Mouse (Mus musculus): ENCODE results near the gene Hist1h3d. TPM values are rescaled to one million over a fixed set of nuclear protein-coding genes. Genes with fewer than 3 reads are reported as not detected.
"Not testable (repeated sequence)": the region's sequence is repeated elsewhere in the genome, so short reads cannot be mapped to it uniquely, and the experiment has no call there.

Hist1h3d gene
- polyA plus RNA-seq, 1 experiment from 2014 or later: 4.2 TPM

DNA sequence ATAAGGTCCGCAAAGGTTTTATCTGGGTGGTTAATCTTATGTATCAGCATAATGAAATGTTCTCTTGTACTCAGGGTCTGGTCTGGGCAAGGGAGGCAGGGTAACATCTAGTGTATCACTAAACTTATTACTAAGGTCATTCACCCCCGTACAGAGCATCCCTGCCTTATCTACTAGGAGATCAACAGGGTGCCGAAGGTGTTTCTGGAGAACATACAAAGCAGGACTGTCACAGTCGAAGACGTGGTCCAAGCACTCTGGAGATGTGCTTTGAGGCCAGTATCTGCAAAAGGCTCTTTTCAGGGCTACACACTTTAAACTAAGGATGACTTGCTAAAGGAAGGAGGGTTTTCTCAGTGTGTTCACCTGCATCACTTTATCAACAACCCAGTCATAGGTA is 28.9 kb upstream of the Hist1h3d start:
- TF ChIP-seq CTCF (IDR thresholded peaks at IDR 0.05; ENCODE audit: low read depth): no peak
- no peak for TF ChIP-seq EP300 (optimal IDR thresholded peaks at IDR 0.05)
- no peak overlapping the region for H3K27ac ChIP-seq (replicated peaks)
- 59% methylated on average over 5 of the region's 5 CpGs for WGBS

DNA sequence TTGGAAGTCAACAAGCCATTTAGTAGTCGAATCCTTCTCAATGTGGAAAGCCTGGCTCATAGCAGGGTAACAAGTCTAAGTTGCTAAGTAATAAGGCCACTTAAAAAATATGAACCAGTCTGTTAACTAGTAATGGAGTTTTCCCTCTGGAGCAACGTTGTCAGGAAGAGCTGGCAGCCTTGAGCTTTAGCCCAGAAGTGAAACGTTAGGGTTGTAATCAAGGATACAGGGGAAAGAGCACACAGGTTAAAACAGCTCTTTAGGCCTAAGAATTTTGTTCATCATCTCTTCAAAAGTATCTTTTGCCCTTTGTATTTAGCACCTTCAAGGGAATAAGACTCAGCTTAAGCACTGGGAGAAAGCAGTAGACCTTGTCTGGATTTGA is 24.8 kb upstream of the Hist1h3d start:
- H3K4me1 ChIP-seq (replicated peaks; ENCODE audit: control insufficient read depth, insufficient read depth): no peaks in the 10 kb centered on the region
- no peak for TF ChIP-seq CTCF (IDR thresholded peaks at IDR 0.05; ENCODE audit: low read depth)
- no peak for TF ChIP-seq EP300 (optimal IDR thresholded peaks at IDR 0.05)
- no peaks in the 10 kb centered on the region for H3K9me3 ChIP-seq (ENCODE audit: control insufficient read depth, low read length)
- H3K27me3 ChIP-seq (ENCODE audit: control insufficient read depth, insufficient read depth, low read length): no peaks in the 10 kb centered on the region
- H3K27ac ChIP-seq (replicated peaks): peak overlapping the region; percentile 85
- H3K4me2 ChIP-seq (replicated peaks; ENCODE audit: low read depth): peak overlapping the region; percentile 57
- peak overlapping the region; percentile 43 for H3K4me3 ChIP-seq (ENCODE audit: low read depth, low read length)
- H3K9ac ChIP-seq (ENCODE audit: low read length): peak overlapping the region; percentile 52; the same call in 1 of the 2 replicates
- WGBS: 6% methylated on average over 3 of the region's 3 CpGs
- DNase-seq (ENCODE audit: low spot score) (no peak), ATAC-seq (ENCODE audit: low FRiP score, low TSS enrichment) (no peak)
- H3K36me3 ChIP-seq (ENCODE audit: control insufficient read depth, insufficient read depth, low read length): no peaks in the 10 kb centered on the region

More for the DNA sequence above, 28.9 kb upstream of the Hist1h3d start:
- Histone ChIP-seq H3K27me3 (ENCODE audit: control insufficient read depth, insufficient read depth, low read length) (no peaks in the 10 kb centered on the region), H3K4me3 (ENCODE audit: low read depth, low read length) (no peak overlapping the region), H3K4me1 (replicated peaks; ENCODE audit: control insufficient read depth, insufficient read depth) (no peaks in the 10 kb centered on the region), H3K9ac (ENCODE audit: low read length) (no peak overlapping the region), H3K36me3 (ENCODE audit: control insufficient read depth, insufficient read depth, low read length) (no peaks in the 10 kb centered on the region), H3K9me3 (ENCODE audit: control insufficient read depth, low read length) (no peaks in the 10 kb centered on the region), H3K4me2 (replicated peaks; ENCODE audit: low read depth) (no peak overlapping the region)
- ATAC-seq (ENCODE audit: low FRiP score, low TSS enrichment): no peak
- DNase-seq (ENCODE audit: low spot score): no peak

DNA sequence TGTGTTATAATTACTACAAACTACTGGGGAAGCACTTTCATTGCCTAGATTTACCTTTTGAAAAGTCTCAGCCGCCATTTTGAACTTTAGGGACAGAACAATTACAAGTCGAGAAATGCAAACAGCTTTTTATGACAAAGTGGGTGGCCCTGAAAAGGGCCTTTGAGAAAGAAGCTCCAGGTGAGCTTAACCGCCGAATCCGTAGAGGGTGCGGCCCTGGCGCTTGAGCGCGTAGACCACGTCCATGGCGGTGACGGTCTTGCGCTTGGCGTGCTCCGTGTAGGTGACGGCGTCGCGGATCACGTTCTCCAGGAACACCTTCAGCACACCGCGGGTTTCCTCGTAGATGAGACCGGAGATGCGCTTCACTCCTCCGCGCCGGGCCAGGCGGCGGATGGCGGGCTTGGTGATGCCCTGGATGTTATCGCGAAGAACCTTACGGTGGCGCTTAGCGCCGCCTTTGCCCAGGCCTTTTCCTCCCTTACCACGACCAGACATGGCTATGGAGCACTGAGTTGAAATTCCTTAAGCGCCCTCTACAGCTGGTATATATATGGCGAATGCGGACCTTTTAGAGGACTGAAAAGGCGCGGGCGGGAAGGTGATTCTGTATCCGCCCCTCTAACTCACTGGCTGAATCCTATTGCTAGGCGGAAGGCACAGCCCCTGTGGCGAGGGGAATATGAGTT is 24.3 kb upstream of the Hist1h3d start, which contains the start of gene Hist1h4f:
TSS of gene Hist1h4f (minus strand) at position 503 of the 689 bp plus-strand sequence.
- DNase-seq (ENCODE audit: low spot score) (peak; percentile 92), ATAC-seq (ENCODE audit: low FRiP score, low TSS enrichment) (peak; percentile 80)
- not testable (repeated sequence) for H3K9me3 ChIP-seq (ENCODE audit: control insufficient read depth, low read length); H3K27me3 ChIP-seq (ENCODE audit: control insufficient read depth, insufficient read depth, low read length); H3K4me1 ChIP-seq (replicated peaks; ENCODE audit: control insufficient read depth, insufficient read depth); H3K36me3 ChIP-seq (ENCODE audit: control insufficient read depth, insufficient read depth, low read length)
- Histone ChIP-seq H3K27ac (replicated peaks) (peak within 1 kb of the TSS; percentile 85), H3K4me2 (replicated peaks; ENCODE audit: low read depth) (peak within 1 kb of the TSS; percentile 57), H3K9ac (ENCODE audit: low read length) (peak within 1 kb of the TSS; percentile 52), H3K4me3 (ENCODE audit: low read depth, low read length) (peak within 1 kb of the TSS; percentile 43)
- TF ChIP-seq EP300 (optimal IDR thresholded peaks at IDR 0.05) (peak; percentile 7), CTCF (IDR thresholded peaks at IDR 0.05; ENCODE audit: low read depth) (peak; percentile 69)
- WGBS: 0% methylated on average over 42 of the region's 47 CpGs

DNA sequence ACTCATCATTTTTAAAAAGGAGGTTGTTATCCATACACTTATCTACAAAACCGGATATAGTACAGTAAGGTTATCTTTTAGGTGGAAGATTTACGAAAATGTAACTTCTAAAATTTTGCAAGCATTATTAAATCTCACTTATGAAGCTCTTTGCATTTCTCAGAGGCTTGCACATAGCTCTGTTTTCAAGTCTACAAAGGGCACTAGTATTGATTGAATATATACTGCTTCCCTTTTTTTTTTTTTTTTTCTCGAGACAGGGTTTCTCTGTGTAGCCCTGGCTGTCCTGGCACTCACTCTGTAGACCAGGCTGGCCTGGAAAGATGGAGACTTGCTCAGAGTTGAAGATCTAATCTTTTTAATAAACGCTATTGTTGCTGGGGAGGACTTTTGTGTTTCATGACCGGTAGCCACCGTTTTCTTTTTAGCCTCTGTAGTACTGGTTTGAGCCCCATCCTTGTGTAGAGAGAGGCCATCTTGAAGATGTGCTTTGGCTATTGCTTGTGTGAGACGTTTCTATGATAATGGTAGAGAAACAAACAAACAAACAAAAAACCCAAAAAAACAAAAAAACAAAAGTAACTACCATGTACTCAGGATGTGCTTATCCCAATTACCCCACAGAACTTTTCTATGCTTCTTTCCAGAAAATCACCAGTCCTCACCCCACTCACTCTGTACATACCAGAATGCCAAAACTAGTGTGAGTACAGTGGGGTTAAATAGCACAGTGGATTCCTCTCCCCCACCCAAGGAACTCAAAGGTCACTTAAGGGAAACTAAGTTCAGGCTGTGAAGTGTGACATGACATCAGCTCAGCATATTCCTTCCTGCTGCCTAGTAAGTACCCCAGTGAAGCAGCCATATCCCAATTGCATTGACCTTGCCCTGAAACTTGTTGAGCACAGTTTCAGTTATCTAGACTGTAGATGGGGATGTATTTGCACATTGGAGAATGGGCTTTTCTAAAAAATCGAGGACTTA is 23.3 kb upstream of the Hist1h3d start:
- 41% methylated on average over 8 of the region's 8 CpGs for WGBS
- DNase-seq (ENCODE audit: low spot score) (no peak), ATAC-seq (ENCODE audit: low FRiP score, low TSS enrichment) (no peak)
- no peak for TF ChIP-seq CTCF (IDR thresholded peaks at IDR 0.05; ENCODE audit: low read depth)
- TF ChIP-seq EP300 (optimal IDR thresholded peaks at IDR 0.05): no peak
- peak overlapping the region; percentile 57 for H3K4me2 ChIP-seq (replicated peaks; ENCODE audit: low read depth)
- H3K27ac ChIP-seq (replicated peaks): peak overlapping the region; percentile 85
- H3K9me3 ChIP-seq (ENCODE audit: control insufficient read depth, low read length): no peaks in the 10 kb centered on the region
- H3K27me3 ChIP-seq (ENCODE audit: control insufficient read depth, insufficient read depth, low read length): no peaks in the 10 kb centered on the region
- no peaks in the 10 kb centered on the region for H3K4me1 ChIP-seq (replicated peaks; ENCODE audit: control insufficient read depth, insufficient read depth)
- peak overlapping the region; percentile 52; the same call in 1 of the 2 replicates for H3K9ac ChIP-seq (ENCODE audit: low read length)
- peak overlapping the region; percentile 43 for H3K4me3 ChIP-seq (ENCODE audit: low read depth, low read length)
- no peaks in the 10 kb centered on the region for H3K36me3 ChIP-seq (ENCODE audit: control insufficient read depth, insufficient read depth, low read length)

DNA sequence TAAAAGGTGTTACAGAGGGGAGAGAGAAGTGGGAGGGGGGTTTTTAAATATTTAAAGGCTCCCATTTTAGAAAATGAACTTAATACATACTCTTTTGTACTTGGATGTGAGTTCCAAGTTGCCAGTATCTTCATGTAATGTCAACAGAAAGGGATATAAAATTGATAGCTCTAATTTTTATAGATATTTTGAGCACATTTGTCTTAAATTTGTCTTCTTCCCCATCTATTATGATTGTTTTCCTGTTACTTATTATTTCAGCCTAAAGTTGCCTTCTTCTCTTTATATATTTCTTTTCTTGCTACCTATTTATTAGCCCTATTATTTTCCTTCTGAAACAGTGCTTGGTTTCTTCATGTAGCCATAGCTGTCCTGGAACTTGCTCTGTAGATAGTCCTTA is 22.6 kb upstream of the Hist1h3d start, which contains the start of gene Hist1h1d:
TSS of gene Hist1h1d (plus strand) at position 301 of the 400 bp plus-strand sequence.
- Histone ChIP-seq H3K27ac (replicated peaks) (peak within 1 kb of the TSS; percentile 85), H3K9ac (ENCODE audit: low read length) (no peak within 1 kb of the TSS), H3K4me2 (replicated peaks; ENCODE audit: low read depth) (peak within 1 kb of the TSS; percentile 57), H3K36me3 (ENCODE audit: control insufficient read depth, insufficient read depth, low read length) (no peaks in the 10 kb centered on the region), H3K4me1 (replicated peaks; ENCODE audit: control insufficient read depth, insufficient read depth) (no peaks in the 10 kb centered on the region), H3K27me3 (ENCODE audit: control insufficient read depth, insufficient read depth, low read length) (no peaks in the 10 kb centered on the region), H3K9me3 (ENCODE audit: control insufficient read depth, low read length) (no peaks in the 10 kb centered on the region), H3K4me3 (ENCODE audit: low read depth, low read length) (no peak within 1 kb of the TSS)
- TF ChIP-seq CTCF (IDR thresholded peaks at IDR 0.05; ENCODE audit: low read depth) (no peak), EP300 (optimal IDR thresholded peaks at IDR 0.05) (no peak)
- ATAC-seq (ENCODE audit: low FRiP score, low TSS enrichment) (no peak), DNase-seq (ENCODE audit: low spot score) (no peak)

Measured in stomach, postnatal 0 days (tissue).